Mouse (Mus musculus) adrenal gland (tissue): ENCODE results near the gene G6pc.
"Not testable (repeated sequence)": the region's sequence is repeated elsewhere in the genome, so short reads cannot be mapped to it uniquely, and the experiment has no call there.

Source experiments
- intact Hi-C: fragments of 180-260 bp; cut with DNase I; formaldehyde crosslinking; loops from one replicate; pipeline ENCODE4 v1.15.1; 2025
- long read RNA-seq, 2 experiments: library from polyadenylated mRNA; unstranded; transcript quantifications; one replicate each; pipeline ENCODE4 v2.0.0; 2020; ENCODE audit warnings: borderline replicate concordance in 1 of 2; ENCODE audit not compliant: insufficient replicate concordance in 1 of 2

Gene G6pc
- long read RNA-seq, experiment 1, result 0 reads
- long read RNA-seq, experiment 2, partial matches to known transcripts, result 0 of 1 reads
- long read RNA-seq, experiment 2, other reads (novel, unspliced or antisense), result 0 of 1 reads

DNA sequence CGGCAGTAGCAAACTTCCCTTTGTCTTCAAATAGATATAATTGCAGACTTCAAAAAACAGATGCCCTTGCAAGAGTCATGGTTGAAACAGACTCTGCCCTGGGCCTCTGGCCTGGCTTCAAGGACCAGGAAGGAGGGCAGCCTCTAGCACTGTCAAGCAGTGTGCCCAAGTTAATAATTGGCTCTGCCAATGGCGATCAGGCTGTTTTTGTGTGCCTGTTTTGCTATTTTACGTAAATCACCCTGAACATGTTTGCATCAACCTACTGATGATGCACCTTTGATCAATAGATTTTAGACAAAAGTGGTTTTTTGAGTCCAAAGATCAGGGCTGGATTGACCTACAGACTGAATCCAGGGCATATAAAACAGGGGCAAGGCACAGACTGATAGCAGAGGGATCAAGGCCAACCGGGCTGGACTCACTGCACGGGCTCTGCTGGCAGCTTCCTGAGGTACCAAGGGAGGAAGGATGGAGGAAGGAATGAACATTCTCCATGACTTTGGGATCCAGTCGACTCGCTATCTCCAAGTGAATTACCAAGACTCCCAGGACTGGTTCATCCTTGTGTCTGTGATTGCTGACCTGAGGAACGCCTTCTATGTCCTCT is at the start of gene G6pc:
Gene G6pc (plus strand): TSS at position 236 of the 610 bp plus-strand sequence.
- intact Hi-C loops, result no loop called here

DNA sequence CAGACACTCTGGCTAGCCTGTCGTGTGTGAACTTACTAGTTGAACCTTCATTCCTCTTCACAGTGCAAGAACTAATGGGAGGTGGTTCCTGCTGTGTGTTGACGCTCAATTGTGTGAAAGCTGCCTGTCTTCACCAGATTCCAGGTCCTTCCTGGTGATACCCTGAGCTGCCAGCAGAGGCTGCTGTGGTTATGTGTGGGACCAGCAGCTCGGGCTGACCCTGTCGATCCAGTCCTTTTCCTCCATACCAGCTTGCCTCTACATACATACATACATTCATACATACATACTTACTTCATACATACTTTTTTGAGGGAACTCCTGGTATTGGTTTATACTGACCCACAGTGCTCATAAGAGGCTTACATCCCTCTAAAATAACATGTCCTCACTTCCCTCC is 43.8 kb upstream of the G6pc start:
- intact Hi-C loops, result loop anchor here (1.0 kb wide), 1 partner anchor 72 kb away; no protein-coding TSS in a partner anchor

DNA sequence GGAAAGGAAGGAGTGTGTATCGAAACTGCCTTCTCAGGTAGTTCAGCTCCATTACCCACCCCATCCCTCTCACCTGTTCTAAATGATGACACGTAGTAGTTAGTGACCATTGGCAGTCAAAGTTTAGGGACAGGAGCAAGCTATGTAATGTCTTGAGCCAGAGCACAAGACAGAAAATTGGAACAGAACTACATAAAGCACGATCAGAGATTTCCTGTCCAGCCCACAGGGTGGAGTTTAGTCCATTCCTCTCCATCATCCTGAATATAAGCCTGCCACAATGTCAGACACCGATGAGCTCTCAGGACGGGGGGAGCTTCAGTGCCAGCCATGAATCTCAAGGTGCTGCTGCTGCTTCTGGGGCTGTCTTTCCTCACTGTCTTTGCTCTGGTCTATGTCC is 42.6 kb upstream of the G6pc start, which contains the start of gene Aoc2:
Gene Aoc2 (plus strand): TSS at position 301 of the 400 bp plus-strand sequence.
- intact Hi-C loops, result no loop called here

DNA sequence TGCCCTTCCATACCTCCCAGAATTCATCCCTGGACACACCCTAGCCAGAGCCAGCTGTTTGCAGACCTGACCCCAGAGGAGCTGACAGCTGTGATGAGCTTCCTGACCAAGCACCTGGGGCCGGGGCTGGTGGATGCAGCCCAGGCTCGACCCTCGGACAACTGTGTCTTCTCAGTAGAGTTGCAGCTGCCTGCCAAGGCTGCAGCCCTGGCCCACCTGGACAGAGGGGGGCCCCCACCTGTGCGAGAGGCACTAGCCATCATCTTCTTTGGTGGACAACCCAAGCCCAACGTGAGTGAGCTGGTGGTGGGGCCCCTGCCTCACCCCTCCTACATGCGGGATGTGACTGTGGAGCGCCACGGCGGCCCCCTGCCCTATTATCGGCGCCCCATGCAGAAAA is 42.2 kb upstream of the G6pc start:
- intact Hi-C loops, result not testable (repeated sequence)

DNA sequence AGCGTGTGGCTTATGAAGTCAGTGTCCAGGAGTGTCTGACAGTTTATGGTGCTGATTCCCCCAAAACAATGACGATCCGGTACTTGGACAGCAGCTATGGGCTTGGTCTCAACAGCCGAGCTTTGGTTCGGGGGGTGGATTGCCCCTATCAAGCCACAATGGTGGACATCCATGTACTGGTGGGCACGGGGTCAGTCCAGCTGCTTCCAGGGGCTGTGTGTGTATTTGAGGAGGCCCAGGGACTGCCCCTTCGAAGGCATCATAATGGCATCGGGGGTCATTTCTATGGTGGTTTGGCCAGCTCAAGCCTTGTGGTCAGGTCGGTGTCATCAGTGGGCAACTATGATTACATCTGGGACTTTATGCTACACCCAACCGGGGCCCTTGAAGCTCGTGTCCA is 41.2 kb upstream of the G6pc start:
- intact Hi-C loops, result no loop called here

DNA sequence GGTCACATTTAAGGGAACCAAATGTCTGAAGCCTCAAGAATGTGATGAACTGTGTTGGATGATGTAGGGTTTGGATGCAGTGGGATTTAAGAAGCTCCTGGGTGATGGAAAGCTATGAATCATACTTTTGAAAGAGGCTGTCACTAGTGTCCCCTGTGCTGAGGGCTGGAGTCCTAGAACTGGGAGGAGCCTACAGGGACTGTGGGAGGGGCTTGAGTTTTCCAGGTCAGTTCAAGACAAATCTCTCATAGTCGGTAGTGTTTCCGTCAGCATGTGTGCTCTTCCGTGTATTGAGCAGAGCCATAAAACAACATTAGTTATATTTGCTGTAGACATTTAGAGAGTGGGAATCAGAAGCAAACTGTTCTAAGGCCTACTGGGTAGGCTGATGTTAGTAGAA is 40.0 kb upstream of the G6pc start:
- intact Hi-C loops, result no loop called here

DNA sequence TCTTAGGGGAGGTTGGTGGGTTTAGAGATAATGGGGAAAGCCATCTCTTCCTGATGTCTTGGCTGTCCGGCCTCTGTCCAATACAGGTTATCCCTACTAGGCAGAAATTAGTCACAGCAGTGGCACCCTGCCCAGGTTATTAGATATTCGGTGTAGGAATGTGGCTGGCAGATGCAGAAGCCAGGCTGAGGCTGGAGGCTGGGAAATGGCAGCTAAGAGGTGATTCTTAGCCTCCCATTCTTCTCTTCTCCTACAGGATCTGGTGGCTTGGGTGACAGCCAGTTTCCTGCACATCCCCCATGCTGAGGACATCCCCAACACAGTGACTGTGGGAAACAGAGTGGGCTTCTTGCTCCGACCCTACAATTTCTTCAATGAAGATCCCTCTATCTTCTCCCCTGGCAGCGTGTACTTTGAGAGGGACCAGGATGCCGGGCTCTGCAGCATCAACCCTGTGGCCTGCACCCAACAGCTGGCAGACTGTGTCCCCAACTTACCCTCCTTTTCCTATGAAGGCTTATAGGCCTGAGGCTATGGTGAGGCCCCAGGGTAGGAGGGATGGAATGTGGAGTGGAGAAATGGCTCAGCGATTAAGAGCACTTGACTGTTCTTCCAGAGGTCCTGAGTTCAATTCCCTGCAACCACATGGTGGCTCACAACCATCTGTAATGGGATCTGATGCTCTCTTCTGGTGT is 38.3 kb upstream of the G6pc start:
- intact Hi-C loops, result no loop called here

DNA sequence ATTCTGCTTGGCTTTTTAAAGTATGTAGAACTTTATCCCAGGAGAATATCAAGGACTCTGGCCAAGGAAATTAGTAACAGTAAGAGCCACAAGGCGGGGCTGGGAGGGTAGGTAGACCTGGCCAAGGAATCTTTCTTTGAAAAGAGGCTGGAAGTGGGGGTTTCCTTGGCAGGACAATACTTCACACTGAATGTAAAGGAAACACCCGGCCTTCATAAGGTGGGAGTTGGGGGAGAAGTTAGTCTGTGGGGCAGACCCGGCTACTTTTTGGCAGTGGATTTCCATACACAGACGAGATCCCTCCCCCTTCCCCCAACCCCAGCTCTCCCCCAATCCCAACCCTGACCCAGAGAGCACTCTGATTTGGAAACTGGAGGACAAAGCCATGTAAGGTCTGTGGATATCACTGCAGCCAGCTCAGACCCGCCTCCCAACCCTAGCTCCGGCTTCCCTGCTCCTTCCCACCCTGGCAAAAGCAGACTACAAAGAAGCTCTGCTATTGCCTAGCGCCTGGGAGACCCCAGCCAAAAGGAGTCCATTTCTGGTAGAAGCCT is 36.9 kb upstream of the G6pc start, which contains the start of gene Aoc3:
Gene Aoc3 (plus strand): TSS at position 235 of the 554 bp plus-strand sequence.
- intact Hi-C loops, result no loop called here

DNA sequence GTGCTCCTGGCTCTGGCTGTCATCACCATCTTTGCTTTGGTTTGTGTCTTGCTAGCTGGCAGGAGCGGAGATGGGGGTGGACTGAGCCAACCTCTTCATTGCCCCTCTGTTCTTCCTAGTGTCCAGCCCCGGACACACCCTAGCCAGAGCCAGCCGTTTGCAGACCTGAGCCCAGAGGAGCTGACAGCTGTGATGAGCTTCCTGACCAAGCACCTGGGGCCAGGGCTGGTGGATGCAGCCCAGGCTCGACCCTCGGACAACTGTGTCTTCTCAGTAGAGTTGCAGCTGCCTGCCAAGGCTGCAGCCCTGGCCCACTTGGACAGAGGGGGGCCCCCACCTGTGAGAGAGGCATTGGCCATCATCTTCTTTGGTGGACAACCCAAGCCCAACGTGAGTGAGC is 36.4 kb upstream of the G6pc start:
- intact Hi-C loops, result not testable (repeated sequence)

DNA sequence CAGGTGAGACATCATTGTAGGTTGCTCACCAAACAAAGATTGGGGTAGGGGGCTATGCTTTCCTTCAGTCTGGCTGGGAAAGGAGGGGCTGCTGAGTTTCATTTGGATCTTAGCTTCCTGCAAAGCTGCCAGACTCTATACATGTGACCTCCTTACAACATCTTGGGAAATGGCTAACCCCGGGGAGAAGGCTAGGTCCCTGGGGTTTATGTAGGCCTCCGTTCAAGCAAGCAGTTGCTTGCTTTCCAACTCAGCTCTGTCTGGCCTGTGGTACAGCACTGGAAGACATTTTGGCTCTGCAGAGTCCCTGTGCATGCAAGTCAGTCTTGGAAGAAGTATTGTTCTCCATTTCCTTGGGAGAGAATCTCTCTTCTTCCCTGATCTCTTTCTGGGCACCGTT is 34.8 kb upstream of the G6pc start:
- intact Hi-C loops, result no loop called here

DNA sequence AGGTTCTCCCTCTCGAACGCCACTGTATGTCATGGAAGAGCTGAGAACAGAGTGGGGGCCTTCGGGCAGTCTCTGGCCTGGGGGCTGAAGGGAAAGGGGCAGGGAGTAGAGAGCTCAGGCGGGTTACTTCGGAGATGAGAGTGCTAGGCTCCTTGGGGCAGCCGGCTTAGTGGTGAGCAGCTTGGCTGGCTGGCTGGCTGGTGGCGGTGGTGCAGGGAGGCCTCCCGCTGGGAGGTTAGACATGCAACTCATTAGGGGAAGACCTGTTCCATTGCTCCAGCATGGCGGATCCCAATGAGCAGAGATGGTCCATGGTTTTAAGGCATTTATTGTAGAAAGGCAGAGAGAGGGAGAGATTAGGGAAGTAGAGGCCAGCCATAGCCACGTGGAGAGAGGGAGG is 33.3 kb upstream of the G6pc start:
- intact Hi-C loops, result no loop called here

DNA sequence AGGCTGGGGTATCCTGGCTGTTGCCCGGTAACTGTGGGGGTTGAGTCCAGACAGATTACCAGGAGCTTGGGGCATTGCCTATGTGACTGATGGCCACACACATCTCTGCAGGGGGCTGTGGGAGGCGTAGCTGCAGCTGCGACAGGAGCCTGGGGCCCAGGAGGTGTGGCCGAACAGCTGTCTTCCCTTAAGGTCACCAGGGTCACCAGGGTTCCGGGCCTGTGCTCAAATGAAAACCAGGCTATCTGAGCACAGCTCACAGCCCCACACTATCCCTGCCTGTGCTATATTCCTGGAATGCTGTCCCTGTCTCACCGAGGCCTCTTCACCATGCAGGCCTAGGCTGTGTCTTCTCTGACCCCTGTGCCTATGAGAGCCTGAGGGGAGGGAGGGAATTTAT is 32.8 kb upstream of the G6pc start:
- intact Hi-C loops, result no loop called here

DNA sequence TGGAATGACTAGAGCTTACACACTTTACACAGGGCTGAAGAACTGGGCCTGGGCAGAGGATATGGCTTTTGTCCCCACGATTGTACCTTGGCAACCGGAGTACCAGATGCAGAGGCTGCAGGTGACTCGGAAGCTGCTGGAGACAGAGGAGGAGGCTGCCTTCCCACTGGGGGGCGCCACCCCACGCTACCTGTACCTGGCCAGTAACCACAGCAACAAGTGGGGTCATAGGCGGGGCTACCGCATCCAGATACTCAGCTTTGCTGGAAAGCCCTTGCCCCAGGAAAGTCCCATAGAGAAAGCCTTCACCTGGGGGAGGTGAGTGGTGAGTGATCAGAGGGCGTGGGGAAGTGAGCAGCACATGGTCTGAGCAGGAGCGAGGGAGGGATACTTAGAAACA is 31.7 kb upstream of the G6pc start:
- intact Hi-C loops, result no loop called here

DNA sequence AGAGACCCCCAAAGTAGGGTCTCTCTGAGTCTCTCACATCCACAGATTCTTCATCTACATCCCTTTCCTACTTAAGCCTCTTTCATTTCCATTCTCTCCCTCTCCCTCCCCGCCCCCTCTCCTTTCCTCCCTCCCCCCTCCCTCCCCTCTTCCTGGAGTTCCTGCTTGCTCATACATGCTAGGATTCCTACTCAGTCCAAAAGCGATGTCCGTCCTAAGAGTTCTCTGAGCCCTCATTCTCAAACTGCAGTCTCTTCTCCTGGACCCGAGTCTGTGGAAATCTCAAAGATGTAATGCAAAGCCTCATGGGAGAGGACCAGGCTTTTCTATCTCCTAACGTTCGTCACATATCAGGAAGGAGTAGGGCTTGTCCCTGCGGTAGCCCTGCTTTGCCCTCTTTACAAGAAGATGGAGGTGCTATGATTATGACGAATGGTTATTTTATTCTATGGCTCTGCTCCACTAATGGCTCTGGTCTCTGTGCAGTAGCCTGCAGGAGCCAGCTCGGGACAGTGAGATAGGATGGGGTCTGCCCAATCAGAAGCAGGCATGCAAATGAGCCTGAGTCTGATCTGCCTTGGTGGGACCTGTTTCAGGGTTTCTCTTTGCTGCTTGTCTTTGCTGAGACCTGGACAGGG is 29.1 kb upstream of the G6pc start:
- intact Hi-C loops, result no loop called here

DNA sequence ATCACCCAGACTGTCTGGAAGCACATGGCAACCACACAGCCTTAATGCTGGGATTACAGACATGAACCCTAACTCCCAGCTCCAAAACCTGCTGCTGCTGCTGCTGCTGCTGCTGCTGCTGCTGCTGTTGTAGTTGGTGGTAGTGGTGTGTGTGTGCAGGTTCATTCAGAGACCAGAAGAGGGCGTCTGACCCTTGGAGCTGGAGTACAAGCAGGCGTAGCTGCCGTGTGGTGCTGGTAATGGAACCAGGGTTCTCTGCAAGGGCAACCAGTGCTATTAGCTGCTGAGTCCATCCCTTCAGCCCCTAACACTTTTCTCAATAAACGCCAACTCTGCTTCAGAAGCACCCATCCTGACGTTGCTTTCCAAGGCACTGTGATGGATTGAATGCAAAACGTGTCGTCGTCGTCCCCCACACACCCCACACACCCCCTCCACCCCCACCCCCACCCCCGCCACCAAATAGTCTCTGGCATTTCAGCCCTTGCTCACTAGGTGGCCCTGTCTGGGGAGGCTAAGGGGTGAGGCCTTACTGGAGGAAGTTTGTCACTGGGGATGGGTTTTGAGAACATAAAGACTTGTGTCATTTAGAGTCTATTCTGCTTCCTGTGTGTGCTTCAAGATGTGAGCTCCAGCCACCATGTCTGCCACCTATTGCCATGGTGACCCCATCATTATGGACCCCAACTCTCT is 20.1 kb upstream of the G6pc start:
- intact Hi-C loops, result no loop called here

DNA sequence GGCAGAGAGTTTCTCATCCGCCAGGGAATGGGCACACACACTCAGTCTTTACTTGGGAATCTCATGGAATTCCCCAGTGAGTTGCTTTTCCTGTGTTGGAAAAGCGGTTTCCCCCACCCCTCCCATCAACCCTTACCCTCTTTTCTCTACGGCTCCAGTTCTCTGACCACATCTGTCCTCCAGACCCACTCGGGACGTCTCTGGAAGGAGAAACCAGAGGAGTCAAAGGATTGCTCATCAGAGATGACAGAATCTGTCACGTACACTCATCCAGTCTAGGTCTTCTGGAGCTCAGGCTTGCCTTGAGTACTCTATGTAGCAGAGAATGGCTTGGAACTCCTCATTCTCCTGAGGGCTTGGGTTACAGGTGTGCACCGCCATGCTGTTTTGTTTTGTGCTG is 18.6 kb upstream of the G6pc start:
- intact Hi-C loops, result no loop called here

DNA sequence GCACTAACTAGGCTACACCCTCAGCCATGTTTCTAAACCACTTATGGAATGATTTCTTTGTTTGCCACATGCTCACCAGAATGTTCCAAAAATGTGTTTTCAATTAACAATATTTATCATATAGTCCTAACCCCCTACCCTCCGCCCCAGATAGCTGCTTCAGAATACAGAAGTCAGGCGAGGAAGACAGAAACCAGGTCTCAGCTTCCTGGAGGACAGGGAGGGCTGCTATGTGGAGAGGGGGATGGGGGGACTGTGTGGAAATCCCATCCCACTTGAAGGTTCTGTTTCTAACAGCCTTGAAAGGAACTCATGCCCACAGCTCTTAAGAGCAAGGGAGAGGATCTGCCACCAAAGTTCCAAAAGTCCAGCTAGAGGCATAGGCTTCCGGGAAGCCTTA is 18.1 kb upstream of the G6pc start:
- intact Hi-C loops, result no loop called here

DNA sequence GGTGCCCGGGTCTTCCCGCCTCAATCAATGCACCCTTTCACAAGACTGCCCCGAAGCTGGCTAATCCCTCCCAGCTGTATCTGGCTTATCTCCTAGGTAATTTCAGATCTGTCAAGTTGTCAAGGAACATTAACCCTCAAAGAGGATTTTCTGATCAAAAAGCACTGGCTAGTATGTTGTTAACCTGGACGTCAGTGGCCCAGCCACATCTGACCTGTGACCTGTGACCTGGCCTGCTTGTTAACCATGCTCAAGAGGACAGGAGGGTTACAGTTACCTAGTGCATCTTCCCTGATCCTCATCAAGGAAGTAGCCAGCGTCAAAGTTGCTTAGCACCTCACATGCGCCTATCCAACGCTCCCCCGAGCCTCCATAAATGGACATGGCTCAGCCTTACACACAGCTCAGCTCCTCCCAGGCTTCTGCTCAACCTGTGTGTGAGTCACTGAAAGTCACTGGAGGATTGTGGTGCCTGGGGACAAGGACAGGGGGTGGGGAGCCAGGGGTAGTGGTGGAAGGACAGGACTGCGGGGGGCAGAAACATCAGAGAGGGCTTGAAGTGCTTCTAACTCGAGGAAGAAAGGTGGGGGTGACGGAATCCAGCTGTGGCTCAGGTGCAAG is 16.2 kb upstream of the G6pc start:
- intact Hi-C loops, result no loop called here

DNA sequence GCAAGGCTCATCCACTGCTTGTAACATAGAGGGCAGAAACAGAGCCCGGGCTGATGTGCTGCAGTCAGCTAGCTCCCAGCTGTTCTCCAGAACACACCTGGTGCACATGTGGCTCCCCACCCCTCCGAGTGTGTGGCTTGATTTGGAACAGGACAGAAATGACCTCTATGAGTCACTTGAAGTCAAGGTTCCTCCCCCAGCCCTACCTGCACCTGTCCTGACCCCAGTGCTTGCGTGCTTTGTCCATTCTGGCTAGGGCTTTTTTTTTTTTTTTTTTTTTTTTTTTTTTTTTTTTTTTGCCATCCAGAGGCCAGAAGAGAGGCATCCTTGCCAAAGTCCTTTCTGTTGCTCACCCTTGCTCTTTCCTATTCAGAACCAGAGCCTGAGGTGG is 15.6 kb upstream of the G6pc start:
- intact Hi-C loops, result no loop called here

DNA sequence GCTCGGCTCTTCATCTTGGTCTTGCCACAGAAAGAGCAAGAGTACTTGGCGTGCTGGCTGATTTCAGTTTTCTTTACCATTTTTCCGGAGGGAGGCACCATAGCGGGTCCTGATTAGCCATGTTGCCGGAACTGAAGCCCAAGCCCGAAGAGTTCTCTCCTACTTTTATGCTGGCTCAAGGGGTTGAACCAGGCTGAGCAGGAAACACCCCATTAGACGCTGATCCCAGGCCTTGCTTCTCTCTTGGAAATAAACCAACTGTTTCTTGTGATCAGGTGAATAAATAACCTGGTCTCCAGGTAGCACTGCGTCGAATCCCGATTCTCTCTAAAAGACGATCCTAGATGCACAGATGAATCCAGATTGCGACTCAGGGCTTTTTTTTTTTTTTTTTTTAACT is 13.9 kb upstream of the G6pc start:
- intact Hi-C loops, result no loop called here

DNA sequence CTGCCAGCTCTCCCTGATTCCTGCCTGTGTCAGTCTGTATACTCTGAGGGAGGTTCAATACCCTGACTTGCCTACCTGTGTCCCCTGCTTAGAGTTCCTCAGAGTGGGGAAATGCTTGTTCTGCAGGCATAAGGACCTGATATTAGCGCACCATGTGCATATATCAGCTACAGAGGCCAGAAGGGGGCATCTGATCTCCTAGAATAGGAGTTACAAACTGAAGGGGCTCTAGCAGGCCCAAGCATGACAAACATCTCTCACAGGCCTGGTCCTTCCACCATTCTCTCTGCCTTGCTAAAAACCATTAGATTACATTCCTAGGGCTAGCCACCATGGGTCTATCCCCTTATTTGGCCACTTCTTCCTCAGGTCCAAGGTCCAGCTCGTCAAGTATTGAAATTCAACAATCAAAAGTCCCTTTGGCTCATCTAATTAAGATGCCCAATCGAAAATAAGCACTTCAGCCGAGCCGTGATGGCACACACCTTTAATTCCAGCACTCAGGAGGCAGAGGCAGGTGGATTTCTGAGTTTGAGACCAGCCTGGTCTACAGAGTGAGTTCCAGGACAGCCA is 12.8 kb upstream of the G6pc start:
- intact Hi-C loops, result no loop called here
